Mouse (Mus musculus) liver, embryonic 15.5 days (tissue): ENCODE data around the gene Scgb1a1. TPM values are rescaled to one million over a fixed set of nuclear protein-coding genes. Genes with fewer than 3 reads are reported as not detected.
"Not testable (repeated sequence)": the region's sequence is repeated elsewhere in the genome, so short reads cannot be mapped to it uniquely, and the experiment has no call there.

Experiments used
- ATAC-seq: fragments of 200-750 bp; cut with Nextera tagmentation; 2 replicates; pipeline ENCODE4 v1.8.0; 2017; ENCODE audit warnings: moderate number of reproducible peaks, mild to moderate bottlenecking, moderate library complexity; ENCODE audit not compliant: insufficient read depth
- H3K27ac ChIP-seq: fragments of 300-500 bp; sonication (generic); replicated peaks from 2 replicates; pipeline ENCODE4 v1.5.1; 2015; ENCODE audit warnings: mild to moderate bottlenecking, inconsistent platforms
- H3K27me3 ChIP-seq: fragments of 300-500 bp; sonication (generic); 2 replicates; pipeline ENCODE4 v1.6.1; 2015; ENCODE audit warnings: mild to moderate bottlenecking, inconsistent platforms
- H3K36me3 ChIP-seq: fragments of 300-500 bp; sonication (generic); replicated peaks from 2 replicates; pipeline ENCODE4 v1.6.1; 2015; ENCODE audit warnings: moderate library complexity, mild to moderate bottlenecking, inconsistent platforms
- H3K4me1 ChIP-seq: fragments of 300-500 bp; sonication (generic); replicated peaks from 2 replicates; pipeline ENCODE4 v1.6.1; 2015; ENCODE audit warnings: inconsistent platforms
- H3K4me2 ChIP-seq: fragments of 300-500 bp; sonication (generic); 2 replicates; pipeline ENCODE4 v1.6.1; 2015; ENCODE audit warnings: moderate library complexity, mild to moderate bottlenecking, inconsistent platforms
- H3K4me3 ChIP-seq: fragments of 300-500 bp; sonication (generic); replicated peaks from 2 replicates; pipeline ENCODE4 v1.5.1; 2015; ENCODE audit warnings: mild to moderate bottlenecking, inconsistent platforms
- H3K9ac ChIP-seq: fragments of 300-500 bp; sonication (generic); 2 replicates; pipeline ENCODE4 v1.6.1; 2015; ENCODE audit warnings: moderate library complexity, mild to moderate bottlenecking, inconsistent platforms
- H3K9me3 ChIP-seq: fragments of 300-500 bp; sonication (generic); replicated peaks from 2 replicates; pipeline ENCODE4 v1.6.1; 2016; ENCODE audit warnings: inconsistent platforms
- WGBS: fragments of 180-500 bp; shearing (Covaris S2); methylation state at CpG from one replicate; pipeline ENCODE4 v1.1.7; 2015; ENCODE audit warnings: mixed read lengths; ENCODE audit not compliant: insufficient replicate concordance; 5-methylcytosine and 5-hydroxymethylcytosine counted together
- polyA plus RNA-seq: library from polyadenylated mRNA; unstranded; fragments of >200 nt; fragmentation: Nextera tagmentation; extraction: Ambion mirVana; gene quantifications from 2 replicates; pipeline ENCODE4 v1.2.1, GENCODE M21; 2015

Scgb1a1 gene
- polyA plus RNA-seq, 1 experiment from 2014 or later, result not detected

DNA sequence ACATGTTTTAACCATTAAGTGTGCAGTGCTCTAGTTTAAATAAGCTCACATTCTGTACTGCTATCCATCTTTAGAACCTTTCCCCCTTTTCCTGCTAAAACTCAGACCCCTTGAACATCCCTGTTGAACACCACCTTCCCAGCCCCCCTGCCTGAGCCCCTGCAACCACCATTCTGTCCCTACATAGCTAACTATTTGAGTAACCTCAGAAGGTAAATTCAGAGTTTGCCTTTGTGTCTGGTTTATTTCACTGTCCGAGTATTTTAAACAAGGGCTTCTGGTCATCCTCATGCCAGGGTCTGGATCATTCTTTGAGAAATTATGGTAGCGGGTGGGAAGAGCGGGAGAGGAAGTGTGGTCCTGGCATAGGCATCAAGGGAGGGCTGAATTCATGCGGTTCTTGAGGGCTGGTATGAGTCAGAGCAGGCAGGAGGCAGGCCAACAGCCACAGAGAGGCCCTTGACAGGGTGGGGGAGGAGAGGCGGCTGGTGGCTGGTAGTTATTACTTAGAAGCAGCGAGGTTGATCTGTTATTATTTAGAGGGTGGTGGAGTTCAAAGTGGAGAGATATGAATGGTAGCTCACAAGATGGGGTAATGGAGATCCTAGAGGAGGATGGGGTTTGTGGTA lies 34.8 kb downstream of the Scgb1a1 start:
- H3K27me3 ChIP-seq, result no peaks in the 10 kb centered on the region
- no peak overlapping the region for H3K27ac ChIP-seq
- ATAC-seq, result peak; percentile 58
- H3K9me3 ChIP-seq, result no peaks in the 10 kb centered on the region
- H3K4me1 ChIP-seq, result peaks cover 45% of the 10 kb centered on the region
- no peak overlapping the region for H3K4me3 ChIP-seq
- no peak overlapping the region for H3K4me2 ChIP-seq
- H3K36me3 ChIP-seq, result no peaks in the 10 kb centered on the region
- WGBS, result 15% methylated on average over 6 of the region's 6 CpGs
- H3K9ac ChIP-seq, result no peak overlapping the region

GRCm38 (mm10) chr19:9051985-9052384 lies 35.8 kb downstream of the Scgb1a1 start:
- H3K4me1 ChIP-seq, result peaks cover 50% of the 10 kb centered on the region
- WGBS, result 79% methylated on average over 4 of the region's 4 CpGs
- not testable (repeated sequence) for H3K4me2 ChIP-seq, H3K27ac ChIP-seq, H3K4me3 ChIP-seq, ATAC-seq, H3K27me3 ChIP-seq, H3K36me3 ChIP-seq, H3K9me3 ChIP-seq, H3K9ac ChIP-seq

GRCm38 (mm10) chr19:9050294-9051229 lies 37.2 kb downstream of the Scgb1a1 start:
- H3K27me3 ChIP-seq, result no peaks in the 10 kb centered on the region
- peak overlapping the region; percentile 78 for H3K27ac ChIP-seq
- peak; percentile 89 for ATAC-seq
- no peaks in the 10 kb centered on the region for H3K36me3 ChIP-seq
- 18% methylated on average over 9 of the region's 9 CpGs for WGBS
- H3K4me1 ChIP-seq, result peaks cover 55% of the 10 kb centered on the region
- H3K4me2 ChIP-seq, result peak overlapping the region; percentile 53
- no peak overlapping the region for H3K4me3 ChIP-seq
- no peaks in the 10 kb centered on the region for H3K9me3 ChIP-seq
- H3K9ac ChIP-seq, result no peak overlapping the region

DNA sequence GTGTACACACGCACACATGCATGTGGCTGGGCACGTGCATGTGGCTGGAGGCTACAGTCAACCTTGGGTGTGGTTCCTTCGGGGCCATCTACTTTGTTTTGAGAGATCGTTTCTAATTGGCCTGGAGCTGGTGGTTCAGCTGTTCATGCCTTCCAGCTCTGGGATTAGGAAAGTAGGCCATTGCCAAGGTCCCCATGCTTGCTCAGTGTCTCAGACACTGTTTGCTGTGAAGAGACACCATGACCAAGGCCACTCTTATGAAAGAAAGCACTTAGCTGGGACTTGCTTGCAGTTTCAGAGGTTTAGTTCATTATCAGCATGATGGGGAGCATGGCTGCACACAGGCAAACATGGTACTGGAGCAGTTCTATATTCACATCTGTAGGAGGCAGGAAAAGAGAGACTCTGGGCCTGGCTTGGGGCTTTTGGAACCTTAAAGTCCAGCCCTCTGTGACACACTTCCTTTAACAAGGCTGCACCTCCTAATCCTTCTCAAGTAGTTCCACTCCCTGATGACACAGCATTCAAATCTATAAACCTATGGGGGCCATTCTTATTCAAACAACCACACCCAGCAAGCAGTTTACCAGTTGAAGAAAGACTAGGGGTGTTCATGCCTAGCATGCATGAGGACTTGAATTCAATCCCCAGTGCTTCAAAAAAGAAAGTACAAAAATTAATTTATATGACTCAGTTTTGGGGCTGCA lies 38.6 kb downstream of the Scgb1a1 start:
- Histone ChIP-seq H3K27ac (no peak overlapping the region), H3K4me3 (no peak overlapping the region), H3K9ac (no peak overlapping the region), H3K9me3 (no peaks in the 10 kb centered on the region), H3K36me3 (no peaks in the 10 kb centered on the region), H3K4me1 (peaks cover 65% of the 10 kb centered on the region), H3K4me2 (no peak overlapping the region), H3K27me3 (no peaks in the 10 kb centered on the region)
- 80% methylated on average over 4 of the region's 4 CpGs for WGBS
- ATAC-seq, result no peak

DNA sequence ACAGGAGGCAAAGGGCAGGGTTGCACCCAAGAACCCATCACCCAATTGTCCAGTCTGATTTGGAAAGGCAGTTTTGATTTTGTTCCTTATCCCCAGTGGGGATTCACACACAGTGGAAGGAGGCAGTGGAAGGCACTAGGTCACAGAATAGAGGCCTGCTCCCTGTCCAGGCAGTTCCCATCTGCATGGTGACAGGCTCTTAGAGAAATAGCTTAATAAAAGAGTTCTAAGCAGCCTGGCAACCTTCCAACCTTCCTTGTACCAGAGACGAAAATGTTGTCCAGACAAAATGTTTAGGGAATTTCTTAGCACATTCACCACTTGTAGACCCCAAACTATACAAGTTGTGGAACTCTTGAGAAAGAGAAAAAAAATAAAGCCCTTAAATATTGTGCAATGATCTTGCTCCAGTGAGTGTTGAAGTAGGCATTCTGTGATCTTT lies 39.8 kb downstream of the Scgb1a1 start:
- WGBS, result 49% methylated on average over 1 of the region's 1 CpGs
- ATAC-seq, result no peak
- Histone ChIP-seq H3K9ac (no peak overlapping the region), H3K36me3 (no peaks in the 10 kb centered on the region), H3K9me3 (no peaks in the 10 kb centered on the region), H3K4me1 (peaks cover 60% of the 10 kb centered on the region), H3K4me2 (peak overlapping the region; percentile 45; the same call in 1 of the 2 replicates), H3K27ac (no peak overlapping the region), H3K27me3 (no peaks in the 10 kb centered on the region), H3K4me3 (peak overlapping the region; percentile 3; the same call in 1 of the 2 replicates)

- Histone ChIP-seq H3K9me3 (no peaks in the 10 kb centered on the region), H3K27ac (no peak overlapping the region), H3K9ac (no peak overlapping the region), H3K36me3 (no peaks in the 10 kb centered on the region), H3K4me3 (peak overlapping the region; percentile 3; the same call in 1 of the 2 replicates), H3K4me1 (peaks cover 54% of the 10 kb centered on the region), H3K4me2 (peak overlapping the region; percentile 45), H3K27me3 (no peaks in the 10 kb centered on the region)
- ATAC-seq, result no peak
- 71% methylated on average over 7 of the region's 7 CpGs for WGBS
Observed at GRCm38 (mm10) chr19:9047207-9047945, 40.4 kb downstream of the Scgb1a1 start.

DNA sequence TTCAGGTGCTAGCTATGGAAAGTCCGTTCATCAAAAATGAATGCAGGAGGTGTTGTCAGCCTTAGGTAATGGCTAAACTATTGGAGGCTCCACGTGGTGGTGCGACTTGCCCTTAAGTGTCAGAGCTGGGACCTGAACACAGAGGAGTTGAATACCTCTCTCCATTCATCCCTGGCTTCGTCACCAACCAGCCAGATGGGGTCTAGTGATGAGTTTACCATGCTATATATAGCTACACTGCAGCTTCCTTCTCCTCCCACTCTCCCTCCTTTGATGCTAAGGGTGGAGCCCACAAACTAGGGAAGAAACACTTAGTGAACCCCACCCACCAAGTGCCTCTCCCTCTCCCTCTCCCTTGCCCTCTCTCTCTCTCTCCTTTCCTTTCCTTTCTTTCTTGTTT lies 43.5 kb downstream of the Scgb1a1 start:
- Histone ChIP-seq H3K4me2 (no peak overlapping the region), H3K27me3 (no peaks in the 10 kb centered on the region)

DNA sequence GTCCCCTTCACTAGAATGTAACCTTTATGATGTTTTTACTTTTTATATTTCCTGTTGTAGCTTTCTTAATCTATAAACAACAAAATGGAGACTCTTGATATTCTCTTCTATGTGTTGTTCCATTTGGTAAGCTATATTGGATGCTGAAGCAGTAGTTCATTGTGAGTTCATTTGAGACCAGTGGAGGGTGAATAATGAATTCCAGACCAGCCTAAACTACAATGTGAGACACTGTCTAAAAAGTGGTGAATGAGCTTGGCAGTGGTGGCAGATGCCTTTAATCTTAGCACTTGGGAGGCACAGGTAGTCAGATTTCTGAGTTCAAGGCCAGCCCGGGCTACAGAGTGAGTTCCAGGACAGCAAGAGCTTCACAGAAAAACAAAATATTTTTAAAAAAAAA lies 44.6 kb downstream of the Scgb1a1 start:
- Histone ChIP-seq H3K36me3 (no peaks in the 10 kb centered on the region), H3K9ac (no peak overlapping the region), H3K27ac (no peak overlapping the region), H3K4me1 (peaks cover 30% of the 10 kb centered on the region), H3K27me3 (no peaks in the 10 kb centered on the region), H3K9me3 (no peaks in the 10 kb centered on the region), H3K4me2 (no peak overlapping the region), H3K4me3 (no peak overlapping the region)
- ATAC-seq, result no peak
- WGBS, result 59% methylated on average over 1 of the region's 1 CpGs

More for the DNA sequence above, 43.5 kb downstream of the Scgb1a1 start:
- ATAC-seq, result peak; percentile 67
- H3K4me1 ChIP-seq, result peaks cover 31% of the 10 kb centered on the region
- WGBS, result 52% methylated on average over 4 of the region's 4 CpGs
- no peak overlapping the region for H3K4me3 ChIP-seq
- H3K9me3 ChIP-seq, result no peaks in the 10 kb centered on the region
- no peak overlapping the region for H3K27ac ChIP-seq
- H3K9ac ChIP-seq, result no peak overlapping the region
- no peaks in the 10 kb centered on the region for H3K36me3 ChIP-seq

GRCm38 (mm10) chr19:9041074-9041473 lies 46.7 kb downstream of the Scgb1a1 start:
- Histone ChIP-seq H3K4me3 (no peak overlapping the region), H3K27me3 (no peaks in the 10 kb centered on the region), H3K36me3 (no peaks in the 10 kb centered on the region), H3K27ac (no peak overlapping the region), H3K4me1 (peaks cover 19% of the 10 kb centered on the region), H3K9ac (no peak overlapping the region), H3K4me2 (no peak overlapping the region), H3K9me3 (no peaks in the 10 kb centered on the region)
- no peak for ATAC-seq

- Histone ChIP-seq H3K4me1 (peaks cover 19% of the 10 kb centered on the region), H3K36me3 (no peaks in the 10 kb centered on the region), H3K27ac (no peak overlapping the region), H3K4me3 (no peak overlapping the region), H3K4me2 (no peak overlapping the region), H3K27me3 (no peaks in the 10 kb centered on the region), H3K9ac (no peak overlapping the region), H3K9me3 (no peaks in the 10 kb centered on the region)
- no peak for ATAC-seq
- 60% methylated on average over 6 of the region's 6 CpGs for WGBS
Observed at GRCm38 (mm10) chr19:9040649-9041048, 47.1 kb downstream of the Scgb1a1 start.
